Mouse (Mus musculus) ovary, adult 10 weeks (tissue): ENCODE data around the gene Pramel4. TPM values are rescaled to one million over a fixed set of nuclear protein-coding genes. Genes with fewer than 3 reads are reported as not detected.

Source experiments
- polyA plus RNA-seq: library from polyadenylated mRNA; stranded (reverse); fragments of 350-450 nt; fragmentation: Illumina TruSeq; extraction: RNeasy Lipid Tissue Mini Kit (QIAGEN cat#74804); gene quantifications from one replicate; pipeline ENCODE4 v1.2.3, GENCODE M21; 2014

Gene Pramel4
- 0.31 TPM for polyA plus RNA-seq

DNA sequence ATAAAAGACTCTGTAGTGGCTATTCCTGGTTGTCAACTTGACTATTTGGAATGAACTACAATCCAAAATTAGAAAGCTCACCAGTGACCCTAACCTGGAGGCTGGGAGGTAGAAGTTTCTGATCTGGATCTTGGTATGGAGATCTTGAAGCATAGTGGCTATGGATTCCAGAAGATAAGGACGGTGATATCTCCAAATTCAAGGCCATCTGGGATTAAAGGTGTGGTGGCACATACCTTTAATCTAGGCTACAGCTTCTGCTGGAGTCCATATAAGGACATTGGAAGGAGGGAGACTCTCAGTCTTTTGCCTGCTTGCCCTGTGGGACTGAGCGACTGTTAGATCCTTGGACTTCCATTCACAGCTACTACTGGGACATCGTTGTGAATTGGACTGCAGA is at the start of gene Pramel4:
TSS of gene Pramel4 (plus strand) at position 301 of the 400 bp plus-strand sequence.

DNA sequence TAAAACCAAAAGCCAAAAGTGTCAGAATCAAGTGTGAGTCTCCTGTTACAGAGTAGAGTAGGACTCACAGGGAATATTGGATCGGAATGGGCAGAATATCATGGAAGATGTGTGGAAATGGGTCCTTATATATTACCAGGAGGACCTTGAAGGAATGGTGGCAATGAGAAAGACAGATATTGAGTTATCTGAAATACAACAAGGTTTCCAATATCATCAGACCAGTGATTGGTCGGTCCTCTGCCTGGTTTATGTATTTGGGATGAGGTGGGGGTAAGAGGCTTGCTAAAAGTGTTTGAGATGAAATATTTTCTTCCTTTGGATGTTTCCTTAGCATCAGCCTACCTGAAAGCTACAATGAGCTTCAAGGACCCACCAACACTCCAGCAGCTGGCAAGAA is 47.2 kb downstream of the Pramel4 start, which contains the start of gene Gm13102:
TSS of gene Gm13102 (plus strand) at position 301 of the 400 bp plus-strand sequence.

Other genes starting within 250 kb of the Pramel4 start
- 104 TPM for gene Gm13084, start 243.0 kb upstream of the Pramel4 start, polyA plus RNA-seq
- gene Gm13103, start 212.6 kb upstream of the Pramel4 start, polyA plus RNA-seq, result 54.2 TPM
- not detected for gene Pramef6, start 158.7 kb upstream of the Pramel4 start, polyA plus RNA-seq
- not detected for gene Pramef25, start 108.1 kb upstream of the Pramel4 start, polyA plus RNA-seq
- gene Gm13101, start 92.2 kb upstream of the Pramel4 start, polyA plus RNA-seq, result not detected
- gene Pramef17, start 64.8 kb upstream of the Pramel4 start, polyA plus RNA-seq, result 0.94 TPM
- gene Gm13102, start 47.3 kb downstream of the Pramel4 start, polyA plus RNA-seq, result not detected
- gene Oog3, start 103.5 kb downstream of the Pramel4 start, polyA plus RNA-seq, result 78.5 TPM
- gene Oog2, start 131.6 kb downstream of the Pramel4 start, polyA plus RNA-seq, result 25.4 TPM
- 47.8 TPM for gene C87977, start 154.2 kb downstream of the Pramel4 start, polyA plus RNA-seq
- not detected for gene Pramel5, start 221.4 kb downstream of the Pramel4 start, polyA plus RNA-seq